Mouse (Mus musculus) stomach, postnatal 0 days (tissue): ENCODE results near the gene Sycn.

ENCODE experiments used
- CTCF ChIP-seq: IDR thresholded peaks from 2 replicates; pipeline ENCODE4 v1.5.1; 2016; ENCODE audit warnings: antibody characterized with exemption, low read depth, mild to moderate bottlenecking, moderate library complexity
- EP300 ChIP-seq: optimal IDR thresholded peaks from 2 replicates; pipeline ENCODE3; 2016; ENCODE audit warnings: antibody characterized with exemption

GRCm38 (mm10) chr7:28540526-28540925 is at the start of gene Sycn:
- no peak for TF ChIP-seq CTCF
- no peak for TF ChIP-seq EP300
